Mouse (Mus musculus) ES-Bruce4 (cell line): ENCODE measurements around the gene Cpeb4.

ENCODE experiments used
- CTCF ChIP-seq: IDR thresholded peaks from one replicate; pipeline ENCODE4 v1.8.1; 2011; ENCODE audit warnings: low read depth, low read length
- EP300 ChIP-seq: IDR thresholded peaks from 2 replicates; pipeline ENCODE4 v1.6.1; 2011; ENCODE audit warnings: low read depth, low read length; ENCODE audit not compliant: insufficient read depth
- POLR2A ChIP-seq: IDR thresholded peaks from one replicate; pipeline ENCODE4 v1.8.1; 2011; ENCODE audit warnings: low read length; ENCODE audit not compliant: insufficient read depth

DNA sequence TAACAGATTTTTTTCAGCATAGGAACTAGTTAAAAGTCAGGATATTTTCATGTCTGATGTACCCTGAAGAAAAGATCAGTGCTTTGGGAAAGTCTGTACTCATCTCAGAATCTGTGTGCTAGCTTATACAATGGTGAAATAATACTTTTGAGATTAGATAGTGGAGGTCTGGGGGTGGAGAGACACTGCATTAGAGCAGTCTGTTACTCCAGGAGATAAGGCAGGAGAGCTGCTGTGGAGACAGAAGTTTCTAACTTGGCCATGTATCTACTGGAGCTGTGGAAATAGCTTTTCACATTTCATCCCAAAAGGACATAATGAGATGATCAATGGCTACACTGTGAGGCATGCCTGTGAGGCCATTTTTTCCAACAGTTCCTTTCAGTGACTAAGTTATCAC, 111.2 kb downstream of the Cpeb4 start:
- no peak for TF ChIP-seq CTCF
- TF ChIP-seq POLR2A, result no peak
- no peak for TF ChIP-seq EP300
